Mouse (Mus musculus) erythroblast, embryonic 14.5 days (primary cell): ENCODE measurements around the gene Nup188. TPM values are rescaled to one million over a fixed set of nuclear protein-coding genes. Genes with fewer than 3 reads are reported as not detected.

Experiments
- H3K27me3 ChIP-seq: 2 replicates; pipeline ENCODE4 v1.6.1; 2012; ENCODE audit warnings: inconsistent platforms; ENCODE audit not compliant: control insufficient read depth
- H3K36me3 ChIP-seq: 2 replicates; pipeline ENCODE4 v1.6.1; 2012; ENCODE audit warnings: mild to moderate bottlenecking, inconsistent platforms; ENCODE audit not compliant: control insufficient read depth
- H3K4me1 ChIP-seq: 2 replicates; pipeline ENCODE4 v1.6.1; 2012; ENCODE audit warnings: inconsistent platforms; ENCODE audit not compliant: control insufficient read depth
- H3K4me3 ChIP-seq: replicated peaks from 2 replicates; pipeline ENCODE3; 2012; ENCODE audit warnings: moderate library complexity, mild to moderate bottlenecking, inconsistent platforms
- H3K9me3 ChIP-seq: 2 replicates; pipeline ENCODE4 v1.6.1; 2012; ENCODE audit warnings: low read length, inconsistent platforms, mixed read lengths; ENCODE audit not compliant: control insufficient read depth
- GATA1 ChIP-seq: IDR thresholded peaks from 2 replicates; pipeline ENCODE4 v1.6.1; 2012; ENCODE audit warnings: low read length, inconsistent platforms, mixed read lengths
- TAL1 ChIP-seq: IDR thresholded peaks from 3 replicates; pipeline ENCODE4 v1.6.1; 2012; ENCODE audit warnings: low read length, inconsistent platforms, mixed read lengths
- polyA plus RNA-seq: library from polyadenylated mRNA; stranded (reverse); fragments of >175 nt; gene quantifications from 2 replicates; pipeline ENCODE4 v1.2.3, GENCODE M21; 2012

Nup188 gene
- polyA plus RNA-seq, 1 experiment: 10.7 TPM

- H3K9me3 ChIP-seq: no peaks in the 10 kb centered on the region
- H3K27me3 ChIP-seq: no peaks in the 10 kb centered on the region
- peaks cover 13% of the 10 kb centered on the region for H3K4me1 ChIP-seq
- no peak overlapping the region for H3K4me3 ChIP-seq
- peaks cover 98% of the 10 kb centered on the region for H3K36me3 ChIP-seq
- TF ChIP-seq GATA1 (no peak), TAL1 (no peak)
These were observed 23.2 kb downstream of the Nup188 start for GRCm38 (mm10) chr2:30309351-30309750.

GRCm38 (mm10) chr2:30311481-30311880 lies 25.3 kb downstream of the Nup188 start:
- H3K9me3 ChIP-seq: no peaks in the 10 kb centered on the region
- peaks cover 13% of the 10 kb centered on the region for H3K4me1 ChIP-seq
- H3K27me3 ChIP-seq: no peaks in the 10 kb centered on the region
- TF ChIP-seq TAL1 (no peak), GATA1 (no peak)
- H3K36me3 ChIP-seq: peaks cover 98% of the 10 kb centered on the region
- no peak overlapping the region for H3K4me3 ChIP-seq

- Histone ChIP-seq H3K4me1 (no peaks in the 10 kb centered on the region), H3K27me3 (no peaks in the 10 kb centered on the region), H3K4me3 (no peak overlapping the region), H3K9me3 (no peaks in the 10 kb centered on the region), H3K36me3 (peaks cover 91% of the 10 kb centered on the region)
- no peak for TF ChIP-seq GATA1
- no peak for TF ChIP-seq TAL1
These were observed 29.9 kb downstream of the Nup188 start for GRCm38 (mm10) chr2:30316136-30316535.

- H3K27me3 ChIP-seq: no peaks in the 10 kb centered on the region
- no peaks in the 10 kb centered on the region for H3K4me1 ChIP-seq
- H3K4me3 ChIP-seq: no peak overlapping the region
- H3K36me3 ChIP-seq: peaks cover 93% of the 10 kb centered on the region
- TF ChIP-seq GATA1 (no peak), TAL1 (no peak)
- no peaks in the 10 kb centered on the region for H3K9me3 ChIP-seq
These were observed 30.8 kb downstream of the Nup188 start for GRCm38 (mm10) chr2:30316955-30317354.

GRCm38 (mm10) chr2:30319260-30319659 lies 33.1 kb downstream of the Nup188 start:
- no peak for TF ChIP-seq TAL1
- no peak for TF ChIP-seq GATA1
- peaks cover 93% of the 10 kb centered on the region for H3K36me3 ChIP-seq
- no peaks in the 10 kb centered on the region for H3K9me3 ChIP-seq

GRCm38 (mm10) chr2:30323111-30323510 lies 36.9 kb downstream of the Nup188 start:
- peaks cover 93% of the 10 kb centered on the region for H3K36me3 ChIP-seq
- H3K27me3 ChIP-seq: no peaks in the 10 kb centered on the region
- no peaks in the 10 kb centered on the region for H3K9me3 ChIP-seq
- no peaks in the 10 kb centered on the region for H3K4me1 ChIP-seq
- no peak overlapping the region for H3K4me3 ChIP-seq
- TF ChIP-seq GATA1: no peak
- no peak for TF ChIP-seq TAL1

More at GRCm38 (mm10) chr2:30319260-30319659, 33.1 kb downstream of the Nup188 start:
- no peaks in the 10 kb centered on the region for H3K4me1 ChIP-seq
- H3K4me3 ChIP-seq: no peak overlapping the region
- no peaks in the 10 kb centered on the region for H3K27me3 ChIP-seq

- H3K27me3 ChIP-seq: no peaks in the 10 kb centered on the region
- no peak for TF ChIP-seq GATA1
- TF ChIP-seq TAL1: no peak
- H3K36me3 ChIP-seq: peaks cover 99% of the 10 kb centered on the region
- no peak overlapping the region for H3K4me3 ChIP-seq
- no peaks in the 10 kb centered on the region for H3K4me1 ChIP-seq
- no peaks in the 10 kb centered on the region for H3K9me3 ChIP-seq
These were observed 39.1 kb downstream of the Nup188 start for GRCm38 (mm10) chr2:30325296-30325695.

- Histone ChIP-seq H3K9me3 (no peaks in the 10 kb centered on the region), H3K27me3 (no peaks in the 10 kb centered on the region), H3K4me3 (no peak overlapping the region), H3K36me3 (peaks cover 99% of the 10 kb centered on the region), H3K4me1 (no peaks in the 10 kb centered on the region)
- TF ChIP-seq GATA1 (no peak), TAL1 (no peak)
These were observed 41.1 kb downstream of the Nup188 start for GRCm38 (mm10) chr2:30327276-30327675.

- H3K9me3 ChIP-seq: no peaks in the 10 kb centered on the region
- no peak overlapping the region for H3K4me3 ChIP-seq
- peaks cover 99% of the 10 kb centered on the region for H3K36me3 ChIP-seq
- no peaks in the 10 kb centered on the region for H3K4me1 ChIP-seq
- H3K27me3 ChIP-seq: no peaks in the 10 kb centered on the region
- TF ChIP-seq GATA1: no peak
These were observed 42.6 kb downstream of the Nup188 start for GRCm38 (mm10) chr2:30328791-30329190.

- Histone ChIP-seq H3K9me3 (no peaks in the 10 kb centered on the region), H3K4me3 (no peak overlapping the region), H3K36me3 (peaks cover 100% of the 10 kb centered on the region), H3K27me3 (no peaks in the 10 kb centered on the region), H3K4me1 (no peaks in the 10 kb centered on the region)
- TF ChIP-seq GATA1: no peak
- TF ChIP-seq TAL1: no peak
These were observed 49.1 kb downstream of the Nup188 start for GRCm38 (mm10) chr2:30335324-30335723.
